Mouse (Mus musculus) MN1 (cell line): ENCODE data around the gene Nyx.
"Not testable (repeated sequence)": the region's sequence is repeated elsewhere in the genome, so short reads cannot be mapped to it uniquely, and the experiment has no call there.

Source experiments
- DNase-seq: peaks from one replicate; pipeline ENCODE4 v3.0.0-alpha.2; 2016; ENCODE audit warnings: low spot score

Gene Nyx

DNA sequence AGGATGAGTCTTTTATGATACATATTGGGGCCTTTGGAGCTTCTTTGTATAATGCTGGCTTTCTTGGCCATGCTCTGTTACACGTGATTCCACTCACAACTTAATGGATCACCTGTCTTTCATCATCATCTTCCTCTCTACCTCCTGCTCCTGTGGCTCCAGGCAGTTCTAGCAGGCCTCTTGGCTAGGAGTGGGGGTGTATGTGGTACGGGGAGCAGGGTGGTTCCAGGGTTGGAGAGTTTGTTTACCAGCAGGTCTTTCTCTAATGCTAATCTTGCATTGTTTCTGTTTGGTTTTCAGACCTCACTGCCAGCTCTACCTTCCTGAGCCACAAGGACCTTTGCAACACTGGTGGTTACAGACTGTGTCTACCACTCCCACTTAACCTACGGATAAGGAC is at the start of gene Nyx:
TSS of gene Nyx (plus strand) at position 301 of the 400 bp plus-strand sequence.
- DNase-seq = no peak

DNA sequence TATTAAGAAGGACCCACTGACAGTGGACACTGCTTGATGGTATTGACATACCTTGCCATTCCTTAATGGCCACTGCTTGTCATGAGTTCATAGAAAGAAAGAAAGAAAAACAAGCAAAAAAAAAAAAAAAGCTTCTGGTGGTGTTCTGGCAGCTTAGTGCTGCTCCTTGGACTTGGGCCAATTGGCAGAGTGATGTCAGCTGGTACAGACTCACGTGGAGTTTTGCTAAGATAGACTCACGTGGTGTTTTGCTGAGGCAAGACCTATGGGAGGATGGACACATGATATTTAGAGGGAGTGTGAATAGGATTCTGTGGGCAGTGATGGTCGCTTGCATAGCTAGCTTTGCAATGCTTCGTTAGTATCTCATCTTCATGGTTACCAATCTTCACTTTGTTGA is 43.9 kb upstream of the Nyx start:
- DNase-seq = peak; percentile 44

DNA sequence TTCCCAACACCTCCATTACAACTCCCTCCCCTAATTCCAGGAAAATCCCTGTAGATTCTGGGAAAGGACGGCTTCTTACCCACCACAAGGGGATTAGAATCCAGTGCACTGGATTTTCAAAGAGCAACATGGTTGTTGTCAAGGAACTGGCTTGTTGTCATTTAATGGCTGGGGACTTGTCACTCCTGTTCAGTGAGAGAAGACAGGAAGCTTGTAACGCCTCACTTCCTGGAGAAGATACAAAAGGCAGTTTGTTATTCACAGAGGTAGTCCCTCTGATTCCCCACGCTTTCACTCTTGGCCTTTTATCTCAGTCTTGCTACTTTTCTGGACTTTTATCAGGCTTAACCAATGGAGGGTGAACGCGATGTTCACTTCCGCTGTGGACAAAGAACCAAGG is 34.5 kb upstream of the Nyx start:
- DNase-seq = no peak

DNA sequence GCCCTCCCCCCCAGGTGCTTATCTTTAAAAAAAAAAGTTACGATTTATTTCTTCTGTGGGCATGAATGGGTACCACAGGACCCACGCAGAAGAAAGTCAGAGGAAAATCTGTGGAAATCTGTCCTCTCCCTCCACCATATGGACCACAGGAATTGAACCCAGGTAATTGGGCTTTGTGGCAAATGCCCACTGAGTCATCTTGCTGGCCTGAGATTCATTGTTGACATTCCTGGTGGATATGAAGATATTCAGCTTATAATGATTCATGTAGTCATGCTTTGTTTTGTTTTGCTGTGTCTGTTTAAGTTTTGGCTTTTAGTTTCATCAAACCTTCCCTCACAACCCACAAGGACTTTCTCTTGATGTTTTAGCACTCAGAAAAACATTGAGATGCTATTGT is 29.9 kb upstream of the Nyx start:
- not testable (repeated sequence) for DNase-seq

GRCm38 (mm10) chrX:13456544-13456943 is 9.4 kb upstream of the Nyx start:
- DNase-seq = not testable (repeated sequence)

- no peak for DNase-seq
Measured at GRCm38 (mm10) chrX:13458766-13459165, 7.1 kb upstream of the Nyx start.

DNA sequence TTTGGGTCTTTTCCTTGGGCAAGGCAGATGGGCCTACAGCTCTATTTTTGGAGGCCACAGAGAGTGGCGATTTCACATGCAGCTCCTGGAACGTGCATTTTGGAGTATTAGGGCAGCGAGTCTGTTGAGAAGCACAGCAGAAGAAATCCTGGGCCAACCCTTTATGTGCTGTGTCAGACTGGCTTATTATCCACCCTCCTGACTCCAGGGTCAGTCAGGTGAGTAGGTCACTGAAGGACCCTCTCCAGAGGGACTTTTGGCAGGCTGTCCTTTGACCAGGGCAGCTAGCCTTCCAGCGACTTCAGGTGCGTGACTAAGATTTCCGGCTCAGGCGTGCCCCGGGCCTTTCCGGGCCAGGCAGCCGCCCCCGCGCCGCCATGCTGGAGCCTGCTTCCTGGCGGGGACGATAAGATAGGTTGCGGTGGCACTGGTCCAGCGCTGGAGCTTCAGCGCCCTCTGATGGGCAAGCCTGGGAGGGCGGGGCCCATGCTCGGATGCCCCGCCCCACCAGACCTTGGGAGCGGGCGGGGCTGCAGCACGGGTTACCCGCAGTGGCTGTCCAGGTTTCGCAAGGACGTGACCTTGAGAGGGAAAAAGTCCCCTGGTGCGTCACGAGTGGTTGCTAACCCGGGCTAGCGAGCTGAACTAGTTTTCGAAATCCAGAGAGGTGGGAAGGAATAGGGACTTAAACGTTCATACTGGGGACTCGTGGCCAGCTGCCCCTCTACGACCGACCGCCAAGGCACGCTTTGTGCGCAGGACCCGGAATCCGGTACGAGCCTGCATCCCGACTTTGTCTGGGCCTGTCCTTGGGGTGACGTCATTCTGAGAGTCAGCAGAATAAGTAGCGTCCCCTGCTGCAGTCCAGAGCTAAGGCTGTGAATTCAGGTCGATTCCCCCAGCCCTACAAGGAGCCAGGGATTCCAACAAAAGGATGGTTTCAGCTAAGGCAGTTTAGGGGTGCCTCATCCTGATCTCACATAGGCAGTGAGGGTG is 4.3 kb upstream of the Nyx start:
- DNase-seq = peak; percentile 91

- no peak for DNase-seq
Measured at GRCm38 (mm10) chrX:13462982-13463517, 2.9 kb upstream of the Nyx start.

DNA sequence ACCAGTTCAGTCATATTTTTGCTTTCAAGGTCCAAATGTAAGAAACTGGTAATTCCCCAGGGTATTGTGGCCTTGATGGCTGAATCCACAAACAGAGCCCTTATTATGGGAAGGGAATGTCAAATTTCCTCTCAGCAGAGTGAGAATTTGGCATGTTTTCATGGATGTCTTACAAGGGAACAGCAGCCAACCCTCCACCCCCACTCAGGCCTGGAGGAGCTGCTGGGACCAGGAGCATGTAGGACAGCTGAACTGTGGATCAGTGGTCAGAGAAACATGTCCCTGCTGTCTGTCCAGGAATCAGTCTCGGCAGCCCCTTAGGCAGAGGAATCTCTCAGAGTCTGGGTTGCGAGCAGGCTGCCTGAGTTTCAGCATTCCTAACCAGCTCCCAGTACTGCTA is 771 bp downstream of the Nyx start:
- DNase-seq = no peak

DNA sequence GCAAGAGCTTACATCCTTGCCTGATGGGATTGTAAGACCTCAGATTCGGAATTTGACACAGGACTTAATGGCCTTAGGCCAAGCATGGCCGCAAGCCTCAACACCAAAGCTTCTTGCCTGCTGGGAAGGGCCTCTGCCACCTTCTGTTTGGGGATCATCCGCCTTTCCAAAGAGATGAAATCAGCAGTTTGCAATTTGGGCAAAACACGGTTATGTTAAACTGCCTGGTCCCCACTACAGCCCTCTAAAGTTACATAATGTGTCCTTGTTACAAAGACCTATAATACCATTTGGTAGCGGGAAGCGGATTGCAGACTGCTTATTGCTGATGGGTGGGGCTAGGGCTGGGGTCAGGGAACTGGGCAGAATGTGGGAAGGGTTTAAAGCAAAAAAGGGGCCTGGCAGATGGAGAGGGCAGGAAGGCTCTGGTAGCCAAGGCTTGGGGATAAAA is 1.2 kb downstream of the Nyx start:
- no peak for DNase-seq

- DNase-seq = peak; percentile 58
Measured at GRCm38 (mm10) chrX:13469160-13470116, 3.5 kb downstream of the Nyx start.

- no peak for DNase-seq
Measured at GRCm38 (mm10) chrX:13471925-13472324, 6.0 kb downstream of the Nyx start.

- DNase-seq = no peak
Measured at GRCm38 (mm10) chrX:13472751-13473225, 6.9 kb downstream of the Nyx start.

DNA sequence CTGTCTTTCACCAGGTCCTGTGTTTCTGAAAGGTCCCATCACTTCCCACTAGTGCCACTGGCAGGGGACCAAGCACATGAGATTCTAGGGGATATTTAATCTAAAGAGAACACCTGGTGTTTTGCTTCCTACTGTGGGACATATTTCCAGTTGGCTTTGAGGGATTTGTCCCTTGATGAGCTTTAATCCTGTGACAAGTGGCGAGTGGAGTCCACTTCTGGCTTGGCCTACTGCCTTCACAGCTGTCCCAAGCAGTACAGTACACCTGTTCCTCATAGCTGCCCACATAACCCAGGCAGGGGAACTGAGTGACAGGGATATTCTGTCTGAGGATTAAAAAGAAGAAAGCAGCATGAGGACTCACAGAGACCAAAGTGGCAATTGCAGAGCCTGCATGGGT is 9.5 kb downstream of the Nyx start:
- no peak for DNase-seq

DNA sequence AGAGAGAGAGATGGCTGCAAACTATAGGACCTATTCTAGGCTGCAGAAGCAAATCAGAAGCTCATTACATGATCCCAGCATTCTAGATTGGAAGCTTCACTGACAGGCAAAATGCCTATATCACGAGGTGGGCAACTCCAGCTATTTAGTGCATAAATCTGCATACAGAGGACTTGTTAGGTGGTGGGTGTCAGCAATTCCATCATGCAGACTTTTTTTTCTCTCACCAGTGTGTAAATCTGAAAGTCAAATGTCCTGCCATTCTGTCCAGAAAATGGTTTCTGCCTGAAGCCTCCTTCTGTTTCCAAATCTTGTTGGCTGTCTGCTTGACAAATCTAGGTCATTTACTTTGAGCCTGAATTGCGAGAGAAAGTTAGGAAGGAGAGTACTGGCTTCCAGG is 11.7 kb downstream of the Nyx start:
- no peak for DNase-seq

- DNase-seq = no peak
Measured at GRCm38 (mm10) chrX:13478298-13478697, 12.4 kb downstream of the Nyx start.

- no peak for DNase-seq
Measured at GRCm38 (mm10) chrX:13479570-13479969, 13.7 kb downstream of the Nyx start.

DNA sequence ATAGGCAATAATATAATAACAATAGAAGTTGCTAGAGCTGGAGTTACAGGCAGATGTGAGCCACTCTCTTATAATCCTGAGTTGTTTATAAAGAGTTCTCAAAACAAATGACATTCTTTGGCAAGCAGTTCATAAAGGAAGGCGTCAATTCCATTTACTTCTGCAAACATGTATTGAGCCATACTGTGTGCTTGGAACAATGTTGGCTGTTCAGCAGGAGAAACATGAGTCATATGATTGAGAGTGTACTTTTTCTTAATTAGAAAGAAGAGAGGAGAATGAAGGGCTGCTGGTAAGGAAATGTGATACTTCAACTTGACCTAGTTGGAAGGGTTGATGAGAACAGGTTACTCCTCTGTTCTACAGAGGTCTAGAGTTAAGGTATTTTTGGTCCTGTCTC is 16.7 kb downstream of the Nyx start:
- no peak for DNase-seq

DNA sequence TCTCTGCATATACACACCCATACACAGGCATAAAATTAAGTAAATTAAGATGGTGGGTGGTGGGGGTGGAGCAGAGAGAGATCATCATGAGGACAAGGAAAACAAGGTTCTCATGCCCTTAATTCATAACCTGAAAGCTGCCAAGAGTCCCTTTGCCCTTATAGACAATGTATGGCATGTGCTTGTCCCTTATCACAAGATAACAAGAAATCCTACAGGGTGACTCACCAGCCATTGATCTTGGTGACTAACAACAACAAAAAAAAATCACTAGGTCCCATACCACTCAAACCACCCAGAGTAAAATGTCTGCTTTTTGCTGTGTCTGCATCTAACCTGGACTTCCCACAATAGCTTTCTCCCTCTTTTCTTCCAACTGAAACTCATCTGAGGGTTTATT is 18.5 kb downstream of the Nyx start:
- DNase-seq = no peak

- DNase-seq = no peak
Measured at GRCm38 (mm10) chrX:13489001-13489400, 23.1 kb downstream of the Nyx start.

GRCm38 (mm10) chrX:13489761-13490160 is 23.9 kb downstream of the Nyx start:
- no peak for DNase-seq

GRCm38 (mm10) chrX:13490941-13491340 is 25.0 kb downstream of the Nyx start:
- no peak for DNase-seq
